Mouse (Mus musculus) gastrocnemius, adult 18-20 months (tissue): Measurements from ENCODE around the gene Psme4. TPM values are rescaled to one million over a fixed set of nuclear protein-coding genes. Genes with fewer than 3 reads are reported as not detected.

Experiments used
- total RNA-seq, 2 experiments: library from RNA; stranded (reverse); gene quantifications; 2 replicates each; pipeline ENCODE4 v1.2.3; 2021

The Psme4 gene
- total RNA-seq, 2 experiments from 2014 or later = 159 to 160 TPM

Other genes starting within 250 kb of the Psme4 start
- gene Acyp2, start 122.1 kb upstream of the Psme4 start, total RNA-seq = 100 to 1,000 TPM; 139 to 144 TPM
- gene Gpr75, start 113.6 kb downstream of the Psme4 start, total RNA-seq = under 1 TPM; 0.09 to 0.19 TPM
- gene Asb3, start 113.7 kb downstream of the Psme4 start, total RNA-seq = 1 to 10 TPM; 7.1 to 7.4 TPM
- gene Erlec1, start 182.6 kb downstream of the Psme4 start, total RNA-seq = 10 to 100 TPM; 31.3 to 36.0 TPM
- 10 to 100 TPM; 15.7 to 19.3 TPM for gene Chac2, start 214.6 kb downstream of the Psme4 start, total RNA-seq